Mouse (Mus musculus): ENCODE results near the gene Gm21885.
A peak's percentile ranks its signal among the peaks of the same experiment; 100 is the strongest.
"Not testable (repeated sequence)": the region's sequence is repeated elsewhere in the genome, so short reads cannot be mapped to it uniquely, and the experiment has no call there.

Gm21885 gene

GRCm38 (mm10) chr11:94281199-94282181 is at the start of gene Gm21885:
Gene Gm21885, plus strand, starts transcription at chr11:94281873.
- no peak for DNase-seq

GRCm38 (mm10) chr11:94233405-94233804 is 48.3 kb upstream of the Gm21885 start:
- DNase-seq, result no peak

GRCm38 (mm10) chr11:94234380-94234779 is 47.3 kb upstream of the Gm21885 start:
- DNase-seq, result no peak

GRCm38 (mm10) chr11:94234857-94235256 is 46.8 kb upstream of the Gm21885 start:
- no peak for DNase-seq

GRCm38 (mm10) chr11:94236074-94236473 is 45.6 kb upstream of the Gm21885 start:
- DNase-seq, result peak; percentile 69

- DNase-seq, result no peak
Observed at GRCm38 (mm10) chr11:94238786-94239185, 42.9 kb upstream of the Gm21885 start.

- DNase-seq, result no peak
Observed at GRCm38 (mm10) chr11:94239706-94240105, 42.0 kb upstream of the Gm21885 start.

GRCm38 (mm10) chr11:94242760-94243421 is 38.8 kb upstream of the Gm21885 start:
- no peak for DNase-seq

- DNase-seq, result no peak
Observed at GRCm38 (mm10) chr11:94243422-94244180, 38.1 kb upstream of the Gm21885 start.

GRCm38 (mm10) chr11:94244385-94244784 is 37.3 kb upstream of the Gm21885 start:
- no peak for DNase-seq

GRCm38 (mm10) chr11:94245955-94246788 is 35.5 kb upstream of the Gm21885 start, which contains the start of gene Wfikkn2:
Gene Wfikkn2, minus strand, starts transcription at chr11:94246005.
- DNase-seq, result no peak

GRCm38 (mm10) chr11:94246789-94247061 is 34.9 kb upstream of the Gm21885 start:
- DNase-seq, result no peak

- DNase-seq, result no peak
Observed at GRCm38 (mm10) chr11:94253156-94253555, 28.5 kb upstream of the Gm21885 start.

GRCm38 (mm10) chr11:94253691-94254090 is 28.0 kb upstream of the Gm21885 start:
- DNase-seq, result no peak

- DNase-seq, result no peak
Observed at GRCm38 (mm10) chr11:94255733-94256132, 25.9 kb upstream of the Gm21885 start.

- DNase-seq, result no peak
Observed at GRCm38 (mm10) chr11:94257987-94258386, 23.7 kb upstream of the Gm21885 start.

- no peak for DNase-seq
Observed at GRCm38 (mm10) chr11:94259814-94260213, 21.9 kb upstream of the Gm21885 start.

GRCm38 (mm10) chr11:94261585-94262370 is 19.9 kb upstream of the Gm21885 start:
- DNase-seq, result no peak

- peak; percentile 40 for DNase-seq
Observed at GRCm38 (mm10) chr11:94265134-94265785, 16.4 kb upstream of the Gm21885 start.

GRCm38 (mm10) chr11:94266155-94266554 is 15.5 kb upstream of the Gm21885 start:
- not testable (repeated sequence) for DNase-seq

GRCm38 (mm10) chr11:94268761-94269160 is 12.9 kb upstream of the Gm21885 start:
- DNase-seq, result no peak

All from kidney, adult 9 months (tissue).